Mouse (Mus musculus): ENCODE measurements around the gene Gabrb3.
A peak's percentile ranks its signal among the peaks of the same experiment; 100 is the strongest.

Gene Gabrb3

DNA sequence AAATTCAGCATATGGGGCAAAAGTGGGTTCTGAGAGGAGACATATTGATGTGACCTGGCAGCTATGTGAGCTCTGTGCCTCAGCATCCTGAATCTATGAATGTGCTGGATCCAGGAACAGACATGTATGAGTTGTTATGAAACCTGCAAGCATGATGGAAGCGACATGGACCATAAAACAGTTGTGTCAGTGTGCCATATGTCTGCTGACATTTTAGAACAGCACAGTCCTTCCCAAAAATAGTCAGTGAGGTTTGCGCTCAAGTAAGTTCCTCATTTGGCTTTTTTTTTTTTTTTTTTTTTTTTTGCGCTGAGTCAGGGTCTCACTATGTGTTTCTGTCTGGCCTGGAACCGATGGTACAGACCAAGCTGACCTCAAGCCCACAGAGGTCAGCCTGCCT lies 110.0 kb downstream of the Gabrb3 start:
- no peak for ATAC-seq (ENCODE audit: insufficient number of reproducible peaks, low FRiP score, low TSS enrichment)

DNA sequence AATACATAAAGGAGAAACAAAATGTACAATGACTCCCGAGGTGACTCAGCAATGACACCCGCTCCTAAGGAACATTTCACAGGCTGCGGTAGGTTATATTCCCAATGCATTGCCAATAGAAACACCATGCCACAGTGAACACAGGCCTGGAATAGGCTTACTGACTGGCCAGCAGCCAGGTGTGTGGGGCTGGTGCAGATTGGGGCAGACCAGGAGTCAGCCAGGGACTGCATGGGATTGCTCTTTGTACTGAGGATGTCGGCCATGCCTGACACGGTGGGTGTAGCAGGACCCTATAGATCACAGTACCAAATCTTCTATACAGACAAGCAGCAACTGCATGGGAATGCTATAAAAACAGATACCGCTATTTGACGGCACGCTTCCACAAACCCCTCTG lies 110.5 kb downstream of the Gabrb3 start:
- ATAC-seq (ENCODE audit: insufficient number of reproducible peaks, low FRiP score, low TSS enrichment): no peak

DNA sequence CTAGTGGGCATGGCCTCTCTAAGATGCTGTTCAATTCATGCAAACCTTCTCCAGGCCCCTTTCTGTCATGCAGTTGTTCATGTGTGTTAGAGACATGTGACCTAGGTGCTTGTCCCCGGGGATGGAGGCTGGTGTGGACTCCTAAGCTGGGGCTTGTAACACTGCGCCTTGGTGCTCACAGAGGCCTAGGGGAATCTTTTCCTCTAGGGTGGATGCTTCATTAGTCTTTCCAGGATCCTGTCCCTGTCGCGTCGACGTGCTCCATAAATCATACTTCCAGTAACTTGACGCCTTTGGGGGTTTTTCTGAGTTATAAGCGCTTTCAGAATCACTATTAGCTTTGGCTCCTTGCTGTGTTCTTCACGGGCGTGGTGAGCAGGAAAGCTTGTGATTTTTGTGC lies 113.2 kb downstream of the Gabrb3 start:
- ATAC-seq (ENCODE audit: insufficient number of reproducible peaks, low FRiP score, low TSS enrichment): no peak

DNA sequence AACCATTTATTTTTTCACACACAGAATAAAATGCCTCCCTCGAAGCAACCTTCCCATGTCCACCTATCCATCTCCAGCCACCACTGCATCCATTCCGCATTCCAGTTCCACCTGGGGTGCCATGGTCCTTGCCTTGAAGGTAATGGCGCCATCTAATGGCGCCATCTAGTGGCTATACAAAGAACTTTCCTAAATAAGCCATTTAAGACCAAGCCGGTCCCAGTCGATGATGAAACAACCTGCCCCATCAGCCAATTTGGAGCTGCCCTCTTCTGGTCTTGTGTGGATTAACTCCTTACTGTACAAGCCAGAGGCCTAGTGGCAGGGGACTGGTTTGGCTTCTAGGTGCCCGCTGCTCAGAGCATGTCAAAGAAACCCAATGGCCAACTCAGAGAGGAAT lies 119.1 kb downstream of the Gabrb3 start:
- ATAC-seq (ENCODE audit: insufficient number of reproducible peaks, low FRiP score, low TSS enrichment): no peak

DNA sequence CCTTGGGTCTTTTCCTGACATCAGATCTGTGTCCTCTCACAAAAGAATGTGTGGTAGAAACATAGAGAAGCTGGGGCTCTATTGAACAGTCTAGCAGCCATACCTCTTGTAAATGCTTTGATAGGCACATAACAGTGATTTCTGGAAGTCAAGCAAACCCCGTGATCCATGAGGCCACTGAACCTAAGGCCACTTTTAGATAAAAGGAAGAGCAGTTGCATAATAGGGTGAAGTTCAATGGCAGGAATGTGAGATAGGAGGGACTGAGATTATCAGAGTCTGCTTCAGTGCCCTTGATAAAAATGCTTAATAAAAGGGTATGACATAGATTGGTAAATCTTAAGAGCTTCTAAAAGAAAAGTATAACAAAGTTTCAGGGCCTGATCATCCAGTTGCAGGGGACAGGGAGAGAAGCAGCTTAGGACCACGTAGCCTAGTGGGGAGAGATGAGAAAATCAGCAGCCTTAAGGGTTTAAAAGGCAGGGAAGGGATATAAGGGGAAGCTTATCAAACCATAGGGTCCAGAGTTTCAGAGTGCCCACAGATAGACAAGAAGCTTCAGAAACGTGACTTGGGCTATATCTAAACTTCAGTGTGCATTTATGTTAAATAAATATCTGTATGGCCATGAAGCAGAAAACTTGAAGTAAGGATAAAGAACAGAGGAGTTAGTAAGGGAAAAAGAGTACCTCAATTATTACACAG lies 141.4 kb downstream of the Gabrb3 start:
- no peak for ATAC-seq (ENCODE audit: insufficient number of reproducible peaks, low FRiP score, low TSS enrichment)

DNA sequence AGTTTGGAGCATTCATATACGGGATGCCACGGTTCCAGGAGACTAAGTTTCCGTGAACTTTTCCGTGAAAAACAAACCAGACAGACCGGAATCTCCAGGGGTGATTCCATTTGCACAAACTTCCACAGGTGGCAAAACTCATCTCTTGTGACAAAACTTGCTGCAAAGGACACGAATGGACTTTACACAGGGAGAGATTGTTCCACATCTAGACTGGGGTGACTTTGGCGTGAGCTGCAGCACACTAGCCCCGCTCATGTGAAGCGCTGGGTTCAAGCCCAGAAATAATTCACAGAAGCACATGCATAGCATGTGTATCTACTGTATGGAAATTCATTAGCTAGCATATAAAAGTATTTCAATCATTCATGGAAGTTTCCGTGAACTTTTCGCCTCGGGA lies 144.9 kb downstream of the Gabrb3 start:
- no peak for ATAC-seq (ENCODE audit: insufficient number of reproducible peaks, low FRiP score, low TSS enrichment)

DNA sequence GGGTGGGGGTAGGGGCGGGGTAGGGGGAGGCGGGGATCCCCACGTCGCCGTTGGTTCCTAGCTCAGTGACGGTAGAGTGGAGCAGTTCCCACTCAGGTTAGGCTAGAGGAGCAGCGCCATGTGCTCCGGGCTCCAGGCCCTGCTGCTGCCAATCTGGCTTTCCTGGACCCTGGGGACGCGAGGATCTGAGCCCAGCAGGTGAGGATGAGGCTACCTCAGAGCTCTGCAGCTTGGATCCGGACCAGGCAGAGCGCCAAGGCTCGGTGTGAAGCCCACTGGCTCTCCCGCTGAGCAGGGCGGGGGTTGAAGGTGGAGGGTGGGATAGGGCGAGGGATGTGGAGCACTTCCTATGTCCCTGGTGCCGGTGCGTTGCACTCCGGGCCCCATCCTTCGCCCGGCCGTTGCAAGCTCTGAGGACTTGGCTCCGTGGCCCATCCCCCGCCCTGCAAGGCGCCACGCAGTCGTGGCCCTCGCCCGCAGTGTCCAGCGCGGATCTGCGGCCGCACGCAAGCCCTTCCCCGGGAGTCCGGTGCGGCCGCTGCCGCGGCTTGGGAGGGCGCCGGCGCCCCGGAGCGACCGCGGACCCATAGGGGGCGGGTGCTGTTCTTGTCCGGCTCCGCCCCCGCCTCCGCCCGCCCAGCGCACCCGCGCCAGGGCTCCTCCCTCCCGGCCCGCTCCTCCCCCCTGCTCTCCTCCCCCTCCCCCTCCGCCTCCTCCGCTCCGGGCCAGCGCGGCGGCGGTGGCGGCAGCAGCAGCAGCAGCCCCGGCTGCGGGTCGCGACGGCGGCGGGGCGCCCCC lies 171.2 kb downstream of the Gabrb3 start:
- ATAC-seq (ENCODE audit: insufficient number of reproducible peaks, low FRiP score, low TSS enrichment): peak; percentile 86

DNA sequence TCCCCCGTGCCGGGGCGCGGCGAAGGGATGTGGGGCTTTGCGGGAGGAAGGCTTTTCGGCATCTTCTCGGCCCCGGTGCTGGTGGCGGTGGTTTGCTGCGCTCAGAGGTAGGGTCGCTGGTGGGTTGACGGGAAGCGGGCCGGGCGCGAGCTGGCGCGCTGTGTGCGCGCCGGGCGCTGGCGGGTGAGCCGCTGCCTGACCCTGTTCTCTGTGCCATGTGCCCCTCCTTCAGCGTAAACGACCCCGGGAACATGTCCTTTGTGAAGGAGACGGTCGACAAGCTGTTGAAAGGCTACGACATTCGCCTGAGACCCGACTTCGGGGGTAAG lies 171.7 kb downstream of the Gabrb3 start:
- peak; percentile 36 for ATAC-seq (ENCODE audit: insufficient number of reproducible peaks, low FRiP score, low TSS enrichment)

DNA sequence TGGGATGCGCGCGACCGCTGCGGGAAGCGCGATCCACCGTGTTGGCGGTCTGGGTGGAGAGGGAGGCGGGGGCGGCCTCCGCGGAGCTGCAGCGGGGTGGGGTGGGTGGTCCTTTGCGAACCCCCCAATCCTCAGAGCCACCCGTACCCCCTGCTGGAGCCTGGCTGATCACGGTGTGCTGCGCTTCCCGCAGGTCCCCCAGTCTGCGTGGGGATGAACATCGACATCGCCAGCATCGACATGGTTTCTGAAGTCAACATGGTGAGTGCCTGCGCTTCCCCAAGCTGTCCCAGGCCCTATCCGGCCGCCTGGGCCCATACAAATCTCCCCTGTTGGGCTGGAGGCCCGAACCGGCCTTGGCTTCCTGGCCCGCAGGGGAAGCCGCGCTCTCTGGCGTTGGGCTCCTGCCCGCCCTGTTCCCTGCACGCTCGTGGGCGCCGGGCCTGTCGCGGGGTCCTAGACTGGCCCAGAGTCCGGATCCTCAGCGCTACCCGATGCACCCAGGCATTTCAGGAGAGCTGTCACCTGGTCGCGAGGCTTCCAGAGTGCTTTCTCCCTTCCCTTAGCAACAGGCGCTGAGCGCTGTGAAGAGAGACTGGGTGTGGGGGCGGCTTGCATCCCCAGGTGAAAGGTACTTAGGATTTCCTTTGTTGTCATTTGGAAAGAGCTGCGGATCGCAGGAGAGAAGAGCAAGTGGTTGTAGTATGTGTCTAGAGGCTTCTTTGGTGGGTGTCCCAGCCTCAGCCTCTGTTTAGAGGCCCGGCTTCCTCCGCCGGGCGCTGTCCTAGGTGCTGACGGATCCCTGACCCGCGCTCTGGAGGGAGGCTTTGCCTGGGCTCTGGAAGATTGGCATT lies 172.3 kb downstream of the Gabrb3 start:
- ATAC-seq (ENCODE audit: insufficient number of reproducible peaks, low FRiP score, low TSS enrichment): peak; percentile 23

DNA sequence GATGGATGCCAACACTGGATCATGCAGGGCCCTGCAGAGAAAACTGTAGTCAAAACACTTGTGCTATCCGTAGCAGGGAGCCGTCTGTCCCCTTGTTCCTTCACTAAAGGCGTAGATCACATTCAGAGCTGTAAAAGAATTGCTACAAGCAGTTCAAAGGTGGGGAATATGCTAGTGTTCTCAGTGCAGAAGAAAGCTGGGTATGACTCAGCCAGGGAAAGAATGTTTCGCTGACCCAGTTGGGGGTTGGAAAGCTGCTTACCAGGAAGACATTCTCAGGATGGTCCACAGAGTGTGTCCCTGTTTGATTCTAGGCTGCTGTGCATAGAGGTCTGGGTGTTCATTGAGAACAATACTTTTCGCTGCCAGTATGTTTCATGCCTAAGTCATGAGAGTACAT lies 177.8 kb downstream of the Gabrb3 start:
- no peak; the same call in 1 of the 2 replicates for ATAC-seq (ENCODE audit: insufficient number of reproducible peaks, low FRiP score, low TSS enrichment)

DNA sequence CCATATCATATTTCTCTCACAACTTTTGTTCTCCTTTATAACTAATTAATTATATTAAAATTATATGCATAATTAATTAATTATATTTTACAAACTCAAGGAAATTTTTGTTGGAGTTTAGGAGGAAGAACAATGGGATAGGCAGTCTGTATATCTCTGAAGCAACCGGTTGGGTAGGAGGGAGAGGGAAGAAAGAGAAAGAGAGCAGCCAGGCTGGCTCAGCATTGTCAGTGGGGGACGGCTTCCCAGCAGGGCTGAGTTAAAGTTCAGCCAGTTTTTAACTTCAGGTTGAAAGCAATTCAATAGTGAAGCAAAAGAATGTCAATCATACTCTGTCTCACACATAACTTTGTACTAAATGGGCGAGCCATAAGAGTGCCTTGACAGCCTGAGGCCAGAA lies 199.2 kb downstream of the Gabrb3 start:
- no peak for ATAC-seq (ENCODE audit: insufficient number of reproducible peaks, low FRiP score, low TSS enrichment)

DNA sequence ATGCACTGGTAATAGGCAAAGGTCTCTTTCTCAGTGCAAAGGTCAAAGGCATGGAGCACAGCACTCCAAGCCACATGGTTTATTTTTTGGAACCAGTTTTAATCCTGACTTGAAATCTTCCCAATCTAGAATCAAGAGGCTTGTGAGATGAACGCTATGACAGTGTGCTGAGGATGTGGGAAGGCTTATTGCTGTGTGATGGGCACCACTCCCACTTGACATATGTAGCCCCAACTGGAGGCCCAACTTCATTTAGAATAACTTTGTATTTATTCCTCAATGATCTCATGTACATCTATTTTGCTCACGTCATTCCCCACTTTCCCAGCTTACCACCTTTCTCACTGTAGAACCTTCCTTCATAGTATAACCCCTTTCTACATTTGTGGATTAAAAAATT lies 200.5 kb downstream of the Gabrb3 start:
- ATAC-seq (ENCODE audit: insufficient number of reproducible peaks, low FRiP score, low TSS enrichment): no peak

DNA sequence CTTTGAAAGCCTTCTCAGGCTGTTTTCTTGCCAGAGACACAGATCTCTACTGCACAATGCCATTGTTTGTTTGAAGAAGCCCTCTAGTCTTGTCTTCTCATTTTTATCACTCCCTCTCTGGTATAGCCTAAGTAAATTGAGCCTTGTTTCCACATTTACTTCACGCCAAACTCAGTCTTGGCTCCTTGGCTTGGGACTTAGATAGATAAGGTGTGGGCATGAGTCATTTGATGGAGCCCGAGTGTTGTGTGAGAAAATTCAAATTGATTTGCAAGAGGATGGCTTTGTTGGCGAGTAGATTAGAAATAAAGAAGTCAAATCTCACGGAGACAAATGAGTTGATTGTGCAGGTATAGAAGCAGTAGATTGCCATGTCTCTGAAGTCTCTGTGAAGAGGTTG lies 204.2 kb downstream of the Gabrb3 start:
- no peak for ATAC-seq (ENCODE audit: insufficient number of reproducible peaks, low FRiP score, low TSS enrichment)

DNA sequence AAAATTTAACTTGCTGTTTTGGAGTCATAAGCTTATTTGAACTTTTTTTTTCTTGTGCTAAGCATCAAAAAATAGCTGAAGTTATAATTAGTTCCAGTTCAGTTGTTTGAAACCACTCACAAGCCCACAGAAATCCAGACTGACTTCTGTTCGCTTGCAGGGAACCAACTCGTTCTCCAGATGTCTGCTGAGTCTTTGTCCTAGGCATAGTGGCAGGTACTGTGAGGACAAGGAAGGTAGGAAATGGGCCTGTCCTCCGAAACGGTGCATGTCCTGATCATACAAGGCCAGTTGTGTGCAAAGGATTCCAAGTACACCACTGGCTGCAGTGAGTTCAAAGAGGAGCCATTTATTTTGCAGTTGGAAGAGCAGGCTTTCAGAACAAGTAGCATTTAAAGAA lies 215.5 kb downstream of the Gabrb3 start:
- no peak for ATAC-seq (ENCODE audit: insufficient number of reproducible peaks, low FRiP score, low TSS enrichment)

DNA sequence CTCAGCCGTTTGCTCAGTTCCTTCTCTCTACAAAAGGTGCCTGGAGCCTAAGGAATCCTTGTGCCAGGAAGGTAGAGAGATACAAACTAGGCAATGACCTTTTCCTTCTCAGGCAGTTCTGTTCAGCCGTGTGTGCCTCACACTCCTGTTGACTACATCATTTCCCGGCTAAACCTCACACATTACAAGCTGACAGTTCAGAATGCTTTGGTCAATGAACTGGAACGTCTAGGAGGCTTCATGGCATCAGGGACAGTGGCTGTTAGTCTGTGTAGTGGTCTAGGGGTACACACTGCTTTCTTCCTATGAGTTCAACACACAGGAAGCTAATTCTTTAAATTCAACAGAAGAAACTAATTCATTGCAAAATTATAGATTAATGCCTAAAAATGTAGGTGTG lies 216.2 kb downstream of the Gabrb3 start:
- ATAC-seq (ENCODE audit: insufficient number of reproducible peaks, low FRiP score, low TSS enrichment): no peak

DNA sequence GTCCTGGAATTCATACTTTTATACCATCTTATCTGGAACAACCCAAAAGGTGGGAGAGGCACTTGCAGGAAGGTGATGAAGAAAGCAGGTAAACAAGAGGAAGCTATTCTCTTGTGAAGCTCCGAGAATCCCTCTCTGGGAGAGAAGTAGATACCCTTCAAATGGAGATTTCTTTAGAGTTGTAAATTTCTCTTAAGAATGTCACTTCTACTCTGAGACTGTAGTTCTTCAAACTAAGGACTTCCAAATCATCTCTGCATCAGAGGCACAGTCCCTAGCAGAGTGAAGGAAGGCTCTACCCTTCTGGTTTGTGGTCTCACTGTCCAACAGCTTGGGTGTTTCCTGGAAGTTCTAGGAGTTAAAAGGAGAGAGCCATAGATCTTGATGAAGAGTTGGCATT lies 221.3 kb downstream of the Gabrb3 start:
- no peak for ATAC-seq (ENCODE audit: insufficient number of reproducible peaks, low FRiP score, low TSS enrichment)

DNA sequence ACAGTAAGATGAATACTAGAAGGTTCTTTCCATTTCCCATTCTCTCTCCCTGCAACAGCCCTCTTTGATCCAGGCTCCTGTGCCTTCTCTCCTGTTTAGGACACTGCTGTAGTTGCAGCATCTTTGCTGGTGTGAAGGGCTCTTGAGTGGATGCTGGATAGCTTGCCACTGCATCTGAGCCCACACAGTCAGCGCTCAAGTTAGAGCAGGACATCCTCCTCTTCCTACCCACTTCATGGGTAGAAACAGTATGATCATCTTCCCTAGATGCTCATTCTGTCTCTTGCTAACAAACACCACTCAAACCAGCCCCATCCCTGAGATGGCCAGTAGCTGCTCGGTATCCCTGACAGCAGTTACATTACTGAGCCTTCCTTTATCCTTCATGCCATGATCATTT lies 227.9 kb downstream of the Gabrb3 start:
- no peak for ATAC-seq (ENCODE audit: insufficient number of reproducible peaks, low FRiP score, low TSS enrichment)

DNA sequence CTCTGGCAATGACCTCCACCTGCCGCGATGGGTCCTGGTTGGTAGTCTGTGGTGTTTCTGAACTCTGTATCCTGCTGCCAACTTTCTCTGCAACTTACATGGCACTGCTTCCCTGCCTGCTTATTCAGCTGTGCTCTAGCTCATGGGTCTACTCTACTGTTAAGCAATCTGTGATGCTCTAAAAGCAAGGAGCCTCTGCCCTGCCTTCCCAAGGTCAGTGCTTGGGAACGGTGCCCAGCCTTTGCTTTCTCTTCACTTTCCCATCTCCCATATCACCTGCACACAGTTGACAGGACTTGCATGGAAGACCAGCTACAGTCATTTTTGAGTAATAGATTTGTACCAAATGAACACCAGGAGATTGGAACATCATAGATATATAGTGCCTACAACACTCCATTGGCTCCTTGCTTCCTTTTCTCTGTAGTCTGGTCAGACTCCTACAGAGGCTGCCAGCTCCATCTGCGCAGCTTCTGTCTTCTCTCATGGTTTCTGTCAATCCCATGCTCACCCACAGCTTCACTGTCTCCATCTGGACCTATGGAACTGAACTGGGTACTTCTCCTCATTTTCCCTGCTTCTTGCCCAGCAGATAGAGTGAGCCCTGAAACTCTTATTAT lies 228.8 kb downstream of the Gabrb3 start:
- peak; percentile 73 for ATAC-seq (ENCODE audit: insufficient number of reproducible peaks, low FRiP score, low TSS enrichment)

DNA sequence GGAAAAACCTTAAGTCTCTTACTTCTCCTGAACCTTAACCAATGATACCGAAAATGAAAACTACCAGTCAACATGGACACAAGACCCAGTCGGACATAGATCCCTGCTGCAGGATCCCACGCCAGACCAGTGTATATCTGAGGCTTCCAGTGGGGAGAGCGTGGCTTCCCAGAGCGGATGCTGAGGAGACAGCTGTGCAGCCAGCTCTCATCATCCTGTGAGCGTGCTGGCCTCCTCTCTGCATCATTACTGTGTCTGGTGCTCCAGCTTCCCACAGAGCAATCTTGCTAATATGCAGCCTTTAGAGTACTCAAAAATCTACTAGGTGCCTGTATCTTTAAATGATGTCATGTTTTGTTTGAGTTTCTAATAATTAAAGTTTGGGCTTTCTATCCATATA lies 257.9 kb downstream of the Gabrb3 start:
- ATAC-seq (ENCODE audit: insufficient number of reproducible peaks, low FRiP score, low TSS enrichment): no peak

DNA sequence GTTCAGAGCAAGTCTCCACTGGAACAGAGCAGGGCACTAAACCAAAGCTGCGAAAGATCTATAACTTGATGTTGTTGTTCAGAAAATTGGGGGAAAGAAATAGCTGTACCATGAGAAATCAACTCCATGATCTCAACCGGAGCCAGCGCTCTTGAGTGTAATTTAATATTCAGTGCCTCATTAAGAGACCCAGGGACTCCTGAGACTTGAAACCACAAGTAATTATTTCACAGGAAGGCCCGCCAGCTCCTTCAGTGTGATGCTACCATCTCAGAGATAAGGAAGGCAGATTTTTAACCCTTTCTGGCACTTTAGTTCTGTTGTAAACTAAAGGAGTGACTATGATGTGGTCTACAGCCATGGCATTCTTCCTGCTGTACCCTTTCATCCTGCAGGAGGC lies 270.3 kb downstream of the Gabrb3 start:
- ATAC-seq (ENCODE audit: insufficient number of reproducible peaks, low FRiP score, low TSS enrichment): no peak

DNA sequence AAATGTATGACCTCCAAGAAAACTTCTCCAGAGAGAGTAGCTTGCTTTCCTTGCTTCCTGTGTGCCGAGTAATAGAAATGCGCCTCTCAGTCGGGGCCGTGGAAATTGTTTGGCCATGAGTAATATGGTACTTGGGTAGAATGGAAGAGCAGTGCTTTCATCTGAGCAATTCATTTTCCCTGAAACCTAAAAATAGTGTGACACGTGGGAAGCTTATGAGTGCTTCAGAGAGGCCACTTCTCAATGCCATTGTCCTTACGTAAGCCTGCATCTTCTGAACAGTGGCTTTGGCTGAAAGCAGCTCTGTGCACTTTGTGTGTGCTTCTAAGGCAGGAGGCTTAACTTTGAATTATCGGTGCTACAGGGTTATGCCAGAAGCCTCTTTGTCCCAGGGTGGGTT lies 280.9 kb downstream of the Gabrb3 start:
- ATAC-seq (ENCODE audit: insufficient number of reproducible peaks, low FRiP score, low TSS enrichment): peak; percentile 49; the same call in 1 of the 2 replicates

Data from cerebellum, adult (tissue).